Mouse (Mus musculus): ENCODE measurements around the gene Rpsa.

DNA sequence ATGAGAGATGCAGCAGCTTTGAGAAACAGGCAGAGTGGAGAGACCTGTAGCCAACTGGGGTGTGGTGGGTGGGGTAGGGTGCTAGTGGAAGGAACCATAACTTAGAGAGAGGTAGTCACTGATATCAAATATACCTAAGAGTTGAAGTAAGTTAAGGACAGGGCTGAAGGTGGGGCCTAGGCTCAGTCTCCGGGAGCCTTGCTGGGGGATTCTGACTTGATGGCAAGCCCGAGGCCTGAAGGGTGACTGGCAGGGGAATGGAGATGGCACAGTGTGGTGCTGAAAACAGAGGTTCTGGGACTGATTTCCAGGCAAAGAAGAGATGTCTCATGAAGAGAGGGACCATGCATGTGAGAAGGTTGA lies 12.7 kb upstream of the Rpsa start:
- TF ChIP-seq EP300 (optimal IDR thresholded peaks at IDR 0.05): no peak
- TF ChIP-seq CTCF (IDR thresholded peaks at IDR 0.05; ENCODE audit: low read depth): no peak

All from stomach, postnatal 0 days (tissue).